Mouse (Mus musculus) colon, adult 2 months (tissue): Measurements from ENCODE around the gene Hlx. TPM values are rescaled to one million over a fixed set of nuclear protein-coding genes. Genes with fewer than 3 reads are reported as not detected.

Source experiments
- polyA plus RNA-seq: library from polyadenylated mRNA; depleted of rRNA; stranded (reverse); fragments of >200 nt; gene quantifications from 2 replicates; pipeline ENCODE4 v1.2.3, GENCODE M21; 2012; rRNA removed

Gene Hlx
- polyA plus RNA-seq = 40.0 and 46.0 TPM in 2 replicates

GRCm38 (mm10) chr1:184732556-184733049, at the start of gene Hlx:
TSS of gene Hlx (minus strand) at chr1:184732619.

Other genes with a start within 250 kb of the Hlx start
- 0.49 and 0.81 TPM in 2 replicates for gene Marc1, start 78.7 kb upstream of the Hlx start, polyA plus RNA-seq
- 101 and 102 TPM in 2 replicates for gene Marc2, start 113.8 kb upstream of the Hlx start, polyA plus RNA-seq
- gene C130074G19Rik, start 150.6 kb upstream of the Hlx start, polyA plus RNA-seq = 11.8 and 12.1 TPM in 2 replicates